Mouse (Mus musculus): Measurements from ENCODE around the gene Asic4.

DNA sequence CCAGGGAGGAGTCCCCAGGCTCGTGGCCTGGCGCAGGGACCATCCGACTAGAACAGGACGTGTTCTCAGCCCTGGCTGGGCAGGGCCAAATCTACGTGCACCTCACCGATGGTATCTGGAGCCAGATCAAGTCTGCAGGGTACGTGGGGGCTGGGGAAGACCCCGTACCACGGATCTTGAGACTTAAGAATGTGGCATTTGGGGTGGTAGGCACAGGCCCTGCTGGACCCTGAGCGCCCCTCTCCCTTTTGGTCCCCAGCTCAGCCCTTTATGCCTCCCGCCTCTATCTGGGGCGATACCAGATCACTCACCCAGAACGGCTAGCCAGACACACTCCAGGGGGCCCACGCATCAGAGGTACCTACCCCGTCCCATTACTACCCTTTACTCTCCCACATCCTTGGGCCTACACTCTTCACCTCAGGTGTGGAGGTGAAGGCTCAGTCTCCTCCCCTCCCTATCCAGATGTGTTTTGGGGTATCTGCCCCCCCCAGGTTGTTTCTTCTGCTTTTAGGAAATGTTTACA, 8.7 kb upstream of the Asic4 start:
- TF ChIP-seq POLR2A (IDR thresholded peaks at IDR 0.05; ENCODE audit: insufficient read depth, low read depth, low read length) (no peak), CTCF (IDR thresholded peaks at IDR 0.05) (no peak), EP300 (IDR thresholded peaks at IDR 0.05; ENCODE audit: insufficient read depth, low read depth, low read length) (no peak)

Measured in heart, adult 2 months (tissue).